Mouse (Mus musculus): ENCODE measurements at regions not wholly inside any gene's neighbourhood (a gene's known extent, or its start where the extent isn't known, plus 50 kb on each side); places are given as distances from the start of the nearest gene placed in this dataset.

GRCm38 (mm10) chr1:90505599-90505998, 97.2 kb upstream of the Cops8 start:
- no peak overlapping the region for H3K9ac ChIP-seq (ENCODE audit: insufficient read depth, low read depth, low read length, poor library complexity, severe bottlenecking)
- no peak for DNase-seq (ENCODE audit: low read depth, low spot score)
- H3K4me1 ChIP-seq (ENCODE audit: control insufficient read depth in 2 of 2, insufficient read depth in 2 of 2, low read length in 2 of 2, poor library complexity in 1 of 2) = peaks cover 0 to 2% of the 10 kb centered on the region in 2 experiments; a peak in 1 of 4 replicates
- in situ Hi-C loops (cut with MboI; ENCODE audit: low sequenced_read_pairs in 2 of 2, unreplicated experiment in 2 of 2) = no loop called here
- TF ChIP-seq CHD2 (IDR thresholded peaks at IDR 0.05; ENCODE audit: low read depth, low read length) (no peak), ZNF384 (IDR thresholded peaks at IDR 0.05; ENCODE audit: low read depth, low read length) (no peak), MAFK (IDR thresholded peaks at IDR 0.05; ENCODE audit: insufficient read depth, low read depth, low read length) (no peak), ZC3H11A (IDR thresholded peaks at IDR 0.05; ENCODE audit: borderline replicate concordance, low read depth, low read length) (no peak), HCFC1 (IDR thresholded peaks at IDR 0.05; ENCODE audit: borderline replicate concordance, insufficient read depth, low read length) (no peak)
- H3K4me3 ChIP-seq (ENCODE audit: insufficient read depth in 1 of 2, low read depth in 1 of 2, low read length in 2 of 2, poor library complexity in 1 of 2, severe bottlenecking in 1 of 2) = no peak overlapping the region
- no peaks in the 10 kb centered on the region for H3K36me3 ChIP-seq (ENCODE audit: control insufficient read depth, insufficient read depth, low read length, poor library complexity, severe bottlenecking)
- no peaks in the 10 kb centered on the region for H3K9me3 ChIP-seq (ENCODE audit: control insufficient read depth, insufficient read depth, low read depth, low read length)
- no peak overlapping the region for H3K27ac ChIP-seq (ENCODE audit: insufficient read depth, low read depth, low read length, poor library complexity, severe bottlenecking)

- H3K9me3 ChIP-seq (ENCODE audit: control insufficient read depth, insufficient read depth, low read depth, low read length) = no peaks in the 10 kb centered on the region
- no peak for TF ChIP-seq ZC3H11A (IDR thresholded peaks at IDR 0.05; ENCODE audit: borderline replicate concordance, low read depth, low read length)
- TF ChIP-seq ZNF384 (IDR thresholded peaks at IDR 0.05; ENCODE audit: low read depth, low read length) = no peak
- no peak overlapping the region for H3K4me3 ChIP-seq (ENCODE audit: insufficient read depth in 1 of 2, low read depth in 1 of 2, low read length in 2 of 2, poor library complexity in 1 of 2, severe bottlenecking in 1 of 2)
- peaks cover 0 to 2% of the 10 kb centered on the region in 2 experiments; a peak in 1 of 4 replicates for H3K4me1 ChIP-seq (ENCODE audit: control insufficient read depth in 2 of 2, insufficient read depth in 2 of 2, low read length in 2 of 2, poor library complexity in 1 of 2)
- no peaks in the 10 kb centered on the region for H3K36me3 ChIP-seq (ENCODE audit: control insufficient read depth, insufficient read depth, low read length, poor library complexity, severe bottlenecking)
- no peak overlapping the region for H3K27ac ChIP-seq (ENCODE audit: insufficient read depth, low read depth, low read length, poor library complexity, severe bottlenecking)
- DNase-seq (ENCODE audit: low read depth, low spot score) = no peak
- in situ Hi-C loops (cut with MboI; ENCODE audit: low sequenced_read_pairs in 2 of 2, unreplicated experiment in 2 of 2) = no loop called here
- H3K9ac ChIP-seq (ENCODE audit: insufficient read depth, low read depth, low read length, poor library complexity, severe bottlenecking) = no peak overlapping the region
Measured at GRCm38 (mm10) chr1:90506582-90506981, 96.2 kb upstream of the Cops8 start.

GRCm38 (mm10) chr1:90509371-90509770, 93.4 kb upstream of the Cops8 start:
- no peak overlapping the region for H3K4me3 ChIP-seq (ENCODE audit: insufficient read depth in 1 of 2, low read depth in 1 of 2, low read length in 2 of 2, poor library complexity in 1 of 2, severe bottlenecking in 1 of 2)
- no peak overlapping the region for H3K27ac ChIP-seq (ENCODE audit: insufficient read depth, low read depth, low read length, poor library complexity, severe bottlenecking)
- H3K9me3 ChIP-seq (ENCODE audit: control insufficient read depth, insufficient read depth, low read depth, low read length) = no peaks in the 10 kb centered on the region
- TF ChIP-seq ZNF384 (IDR thresholded peaks at IDR 0.05; ENCODE audit: low read depth, low read length) = no peak
- TF ChIP-seq HCFC1 (IDR thresholded peaks at IDR 0.05; ENCODE audit: borderline replicate concordance, insufficient read depth, low read length) = no peak
- no peak for TF ChIP-seq ZC3H11A (IDR thresholded peaks at IDR 0.05; ENCODE audit: borderline replicate concordance, low read depth, low read length)
- TF ChIP-seq CHD2 (IDR thresholded peaks at IDR 0.05; ENCODE audit: low read depth, low read length) = no peak
- TF ChIP-seq MAFK (IDR thresholded peaks at IDR 0.05; ENCODE audit: insufficient read depth, low read depth, low read length) = no peak
- peaks cover 0 to 2% of the 10 kb centered on the region in 2 experiments; a peak in 1 of 4 replicates for H3K4me1 ChIP-seq (ENCODE audit: control insufficient read depth in 2 of 2, insufficient read depth in 2 of 2, low read length in 2 of 2, poor library complexity in 1 of 2)
- no peak for DNase-seq (ENCODE audit: low read depth, low spot score)
- no peaks in the 10 kb centered on the region for H3K36me3 ChIP-seq (ENCODE audit: control insufficient read depth, insufficient read depth, low read length, poor library complexity, severe bottlenecking)
- no peak overlapping the region for H3K9ac ChIP-seq (ENCODE audit: insufficient read depth, low read depth, low read length, poor library complexity, severe bottlenecking)
- in situ Hi-C loops (cut with MboI; ENCODE audit: low sequenced_read_pairs in 2 of 2, unreplicated experiment in 2 of 2) = no loop called here

- Histone ChIP-seq H3K27ac (ENCODE audit: insufficient read depth, low read depth, low read length, poor library complexity, severe bottlenecking) (no peak overlapping the region), H3K9me3 (ENCODE audit: control insufficient read depth, insufficient read depth, low read depth, low read length) (no peaks in the 10 kb centered on the region), H3K4me1 (ENCODE audit: control insufficient read depth in 2 of 2, insufficient read depth in 2 of 2, low read length in 2 of 2, poor library complexity in 1 of 2) (no peaks in the 10 kb centered on the region), H3K4me3 (ENCODE audit: insufficient read depth in 1 of 2, low read depth in 1 of 2, low read length in 2 of 2, poor library complexity in 1 of 2, severe bottlenecking in 1 of 2) (no peak overlapping the region), H3K9ac (ENCODE audit: insufficient read depth, low read depth, low read length, poor library complexity, severe bottlenecking) (no peak overlapping the region), H3K36me3 (ENCODE audit: control insufficient read depth, insufficient read depth, low read length, poor library complexity, severe bottlenecking) (no peaks in the 10 kb centered on the region)
- no peak for TF ChIP-seq ZC3H11A (IDR thresholded peaks at IDR 0.05; ENCODE audit: borderline replicate concordance, low read depth, low read length)
- TF ChIP-seq MAFK (IDR thresholded peaks at IDR 0.05; ENCODE audit: insufficient read depth, low read depth, low read length) = no peak
- no peak for TF ChIP-seq ZNF384 (IDR thresholded peaks at IDR 0.05; ENCODE audit: low read depth, low read length)
- TF ChIP-seq HCFC1 (IDR thresholded peaks at IDR 0.05; ENCODE audit: borderline replicate concordance, insufficient read depth, low read length) = no peak
- no peak for TF ChIP-seq CHD2 (IDR thresholded peaks at IDR 0.05; ENCODE audit: low read depth, low read length)
- no peak for DNase-seq (ENCODE audit: low read depth, low spot score)
- in situ Hi-C loops (cut with MboI; ENCODE audit: low sequenced_read_pairs in 2 of 2, unreplicated experiment in 2 of 2) = no loop called here
Measured at GRCm38 (mm10) chr1:90513442-90514070, 89.2 kb upstream of the Cops8 start.

GRCm38 (mm10) chr1:90514176-90514575, 88.6 kb upstream of the Cops8 start:
- Histone ChIP-seq H3K4me1 (ENCODE audit: control insufficient read depth in 2 of 2, insufficient read depth in 2 of 2, low read length in 2 of 2, poor library complexity in 1 of 2) (peaks cover 1 to 3% of the 10 kb centered on the region in 2 experiments; a peak in 2 of 4 replicates), H3K4me3 (ENCODE audit: insufficient read depth in 1 of 2, low read depth in 1 of 2, low read length in 2 of 2, poor library complexity in 1 of 2, severe bottlenecking in 1 of 2) (no peak overlapping the region), H3K9ac (ENCODE audit: insufficient read depth, low read depth, low read length, poor library complexity, severe bottlenecking) (no peak overlapping the region), H3K27ac (ENCODE audit: insufficient read depth, low read depth, low read length, poor library complexity, severe bottlenecking) (no peak overlapping the region), H3K9me3 (ENCODE audit: control insufficient read depth, insufficient read depth, low read depth, low read length) (no peaks in the 10 kb centered on the region), H3K36me3 (ENCODE audit: control insufficient read depth, insufficient read depth, low read length, poor library complexity, severe bottlenecking) (no peaks in the 10 kb centered on the region)
- TF ChIP-seq ZNF384 (IDR thresholded peaks at IDR 0.05; ENCODE audit: low read depth, low read length) (no peak), HCFC1 (IDR thresholded peaks at IDR 0.05; ENCODE audit: borderline replicate concordance, insufficient read depth, low read length) (no peak), CHD2 (IDR thresholded peaks at IDR 0.05; ENCODE audit: low read depth, low read length) (no peak), ZC3H11A (IDR thresholded peaks at IDR 0.05; ENCODE audit: borderline replicate concordance, low read depth, low read length) (no peak), MAFK (IDR thresholded peaks at IDR 0.05; ENCODE audit: insufficient read depth, low read depth, low read length) (no peak)
- no peak for DNase-seq (ENCODE audit: low read depth, low spot score)
- in situ Hi-C loops (cut with MboI; ENCODE audit: low sequenced_read_pairs in 2 of 2, unreplicated experiment in 2 of 2) = no loop called here
